Mouse (Mus musculus): ENCODE data around the gene Adamts17.

Gene Adamts17

DNA sequence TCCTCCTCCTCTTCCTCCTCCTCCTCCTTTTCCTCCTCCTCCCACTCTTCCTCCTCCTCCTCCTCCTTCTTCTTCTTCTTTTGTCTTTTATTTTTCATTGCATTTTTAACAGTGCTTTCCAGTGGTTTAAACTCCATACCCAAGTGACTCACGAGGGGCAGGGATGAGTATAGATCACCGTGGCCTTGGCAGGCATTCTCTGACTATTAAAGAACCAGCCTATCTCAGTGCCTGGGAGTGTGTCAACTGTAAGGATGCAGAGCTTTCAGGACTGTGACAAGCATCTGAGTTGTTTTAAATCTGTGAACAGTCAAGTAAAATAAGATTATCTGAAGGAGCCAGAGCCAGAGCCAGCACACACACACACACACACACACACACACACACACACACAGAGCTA, 130.7 kb downstream of the Adamts17 start:
- CTCF ChIA-PET = no interaction called here

DNA sequence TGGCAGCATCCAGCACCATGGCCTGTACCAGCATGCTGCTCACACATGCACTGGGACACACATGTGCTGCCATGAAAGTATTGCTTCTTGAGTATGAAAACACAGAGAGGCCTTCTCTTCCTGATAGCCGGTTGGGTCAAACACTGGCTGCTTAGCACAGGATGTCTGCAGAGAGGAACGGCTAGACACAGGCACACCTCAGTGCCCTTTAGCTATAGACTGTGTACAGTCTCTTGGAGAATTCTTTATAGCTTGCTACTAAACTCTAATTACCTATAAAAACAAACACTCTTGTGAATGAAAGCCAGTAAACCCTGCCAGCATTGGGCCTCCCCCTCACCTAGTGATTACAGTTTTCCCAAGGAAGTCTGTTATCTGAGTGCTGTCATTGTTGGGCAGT, 131.4 kb downstream of the Adamts17 start:
- CTCF ChIA-PET = no interaction called here

DNA sequence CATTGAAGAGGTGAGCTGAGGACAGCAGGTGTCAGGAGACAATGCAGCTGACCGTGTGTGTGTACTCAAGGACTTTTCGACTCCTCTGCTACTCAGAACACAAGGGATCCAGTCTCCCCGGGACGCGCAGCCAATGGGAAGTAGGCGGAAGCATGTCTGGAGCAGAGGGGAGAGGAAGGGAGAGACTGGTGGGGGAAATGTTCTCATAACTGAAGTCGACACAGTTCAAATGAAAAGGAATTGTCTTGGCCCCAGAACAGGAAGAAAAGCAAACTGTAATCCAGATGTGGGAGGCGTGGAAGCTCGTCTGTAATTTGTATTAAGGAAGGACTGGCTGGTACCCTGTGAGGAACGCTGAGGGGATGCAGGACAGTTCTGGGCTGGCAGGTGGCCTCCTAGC, 135.3 kb downstream of the Adamts17 start:
- CTCF ChIA-PET = no interaction called here

DNA sequence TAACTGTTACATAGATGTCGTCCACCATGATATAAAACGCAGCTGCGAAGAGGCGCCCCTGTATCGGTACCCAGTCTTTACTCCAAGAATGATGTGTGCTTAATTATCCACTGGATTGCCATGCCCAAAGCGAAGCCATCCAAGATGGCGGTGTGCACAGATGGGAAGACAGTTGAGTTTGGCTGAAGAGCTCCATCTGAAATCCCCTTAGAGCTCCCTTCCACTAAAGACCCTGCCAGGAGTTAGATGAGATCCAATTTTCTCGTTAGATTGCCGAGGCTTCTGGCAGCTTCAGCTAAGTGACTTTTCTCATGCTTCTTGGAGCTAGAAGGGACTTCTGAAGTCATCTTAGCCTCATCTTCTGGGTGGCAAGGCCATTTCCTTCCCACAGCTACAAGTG, 136.8 kb downstream of the Adamts17 start:
- CTCF ChIA-PET = no interaction called here

DNA sequence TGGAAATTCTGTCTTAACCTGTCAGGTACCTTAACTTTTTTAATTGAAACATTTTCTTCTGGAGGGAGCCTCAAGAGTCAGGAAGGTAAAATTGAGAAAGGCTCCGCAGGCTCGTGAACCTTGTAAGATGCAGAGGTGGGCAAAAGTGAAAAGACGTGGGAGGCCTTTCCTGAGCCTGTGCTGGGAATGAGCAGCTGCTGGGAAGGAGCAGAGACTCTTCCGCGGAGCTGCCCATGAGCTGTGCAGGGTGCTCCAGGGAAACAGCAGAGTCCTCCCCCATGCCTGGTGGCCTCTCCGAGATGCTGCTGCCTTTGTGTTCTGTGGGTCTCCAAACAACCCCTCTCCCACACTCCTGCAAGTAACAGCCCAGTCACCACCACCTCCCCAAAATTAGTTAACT, 142.1 kb downstream of the Adamts17 start:
- CTCF ChIA-PET = no interaction called here

DNA sequence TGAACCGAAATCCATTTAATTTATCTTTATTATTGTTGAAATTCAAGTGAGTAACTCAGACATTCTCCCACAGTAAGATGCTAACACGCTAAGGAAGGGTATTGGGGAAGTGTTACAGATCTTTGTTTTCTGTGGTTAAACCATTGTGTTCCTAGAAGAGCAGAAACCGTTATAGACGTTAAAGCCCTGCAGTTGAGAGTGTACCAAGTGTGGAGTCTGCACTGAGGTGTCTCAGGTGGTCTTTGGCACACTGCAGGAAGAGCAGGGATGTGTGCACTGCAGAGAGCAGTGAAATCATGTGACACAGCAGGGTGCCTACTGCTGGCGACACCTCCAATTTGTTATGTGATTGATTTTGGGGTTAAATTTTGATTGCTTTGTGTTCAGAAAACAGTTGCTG, 142.5 kb downstream of the Adamts17 start:
- CTCF ChIA-PET = no interaction called here

DNA sequence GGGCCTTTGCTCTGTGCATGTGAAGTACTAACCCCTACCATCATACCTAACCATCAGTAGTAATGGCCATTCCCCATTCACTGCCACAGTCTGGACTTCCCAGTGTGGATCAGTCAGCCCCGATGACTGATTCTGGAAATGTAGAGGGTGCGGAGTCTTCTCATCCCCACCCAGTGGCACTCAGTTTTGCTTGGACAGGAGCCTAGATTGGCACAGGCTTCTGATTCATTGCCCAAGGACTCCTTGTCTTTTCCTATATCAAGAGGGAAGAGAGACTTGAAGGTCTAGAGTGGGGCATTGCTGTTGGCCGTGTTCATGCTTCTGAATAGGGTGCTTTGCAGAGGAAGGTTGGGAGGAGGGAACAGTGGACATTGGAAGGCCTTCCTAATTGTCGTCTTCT, 148.1 kb downstream of the Adamts17 start:
- CTCF ChIA-PET = no interaction called here

DNA sequence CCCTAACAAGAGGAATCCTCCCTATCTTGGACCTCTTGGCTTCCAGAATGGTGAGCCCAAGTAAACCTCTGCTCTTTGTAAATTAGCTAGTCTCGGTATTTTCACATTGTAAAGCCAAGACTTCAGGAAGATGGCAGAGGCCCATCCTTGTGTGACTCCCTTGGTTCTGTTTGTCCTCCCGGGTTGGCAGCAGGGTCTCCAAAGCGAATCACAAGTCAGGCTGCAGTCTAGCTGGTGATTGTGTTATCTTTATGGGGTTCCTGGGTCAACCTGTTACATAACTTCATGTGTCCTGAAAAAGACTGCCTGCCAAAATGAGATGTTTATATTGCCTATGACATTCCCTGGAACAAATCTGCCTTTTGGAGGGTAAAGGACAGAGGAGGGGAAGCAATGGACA, 148.9 kb downstream of the Adamts17 start:
- CTCF ChIA-PET = no interaction called here

DNA sequence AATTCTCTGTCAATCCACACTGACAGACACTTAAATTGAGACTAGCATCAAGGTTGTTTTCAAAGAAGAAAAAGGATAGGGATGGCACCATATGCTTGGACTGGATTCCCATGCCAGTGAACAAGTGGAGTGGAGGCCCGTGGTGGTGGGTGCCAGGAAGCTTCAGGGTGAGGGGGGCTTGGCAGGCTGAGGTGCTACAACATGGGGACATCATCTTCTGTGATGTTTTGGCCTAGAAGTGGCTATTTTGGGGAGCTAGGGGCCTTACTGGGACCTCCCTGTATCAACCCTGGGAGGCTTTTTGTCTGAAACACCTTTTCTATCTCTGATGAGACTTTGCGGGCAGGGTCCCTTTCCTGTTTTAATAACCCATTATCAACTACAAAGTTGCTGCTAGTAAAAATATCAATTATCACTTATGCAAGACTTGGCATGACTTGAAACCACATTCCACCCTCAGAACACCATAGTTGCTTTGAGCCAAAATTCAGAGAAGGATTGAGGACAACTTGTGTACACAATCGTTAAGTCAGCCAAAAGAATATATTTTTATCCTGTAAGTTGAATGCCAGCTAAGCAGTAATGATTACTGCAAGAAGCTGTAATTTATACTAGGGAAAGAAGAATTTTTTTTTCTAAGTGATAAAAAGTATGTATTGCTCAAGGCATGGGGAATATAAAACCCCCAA, 150.0 kb downstream of the Adamts17 start:
- CTCF ChIA-PET = no interaction called here

DNA sequence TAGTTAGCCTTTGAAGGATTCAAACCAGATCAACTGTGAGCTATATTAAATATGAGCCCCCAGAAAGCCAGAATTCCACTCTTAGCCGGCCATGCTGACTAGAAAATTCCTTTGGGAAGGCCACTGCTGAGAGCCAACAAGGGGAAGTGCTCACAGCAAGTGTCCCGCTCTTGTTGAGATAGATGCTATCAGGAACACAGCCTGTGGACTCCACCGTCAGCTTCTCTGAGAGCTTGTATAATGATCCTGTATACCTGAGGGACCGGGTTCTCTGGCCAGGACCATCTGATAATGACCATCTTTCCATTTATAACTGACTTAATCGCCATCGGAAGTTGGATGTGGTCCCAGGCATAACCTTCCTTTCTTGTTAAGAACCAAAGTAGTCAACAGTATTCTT, 159.3 kb downstream of the Adamts17 start:
- CTCF ChIA-PET = no interaction called here

DNA sequence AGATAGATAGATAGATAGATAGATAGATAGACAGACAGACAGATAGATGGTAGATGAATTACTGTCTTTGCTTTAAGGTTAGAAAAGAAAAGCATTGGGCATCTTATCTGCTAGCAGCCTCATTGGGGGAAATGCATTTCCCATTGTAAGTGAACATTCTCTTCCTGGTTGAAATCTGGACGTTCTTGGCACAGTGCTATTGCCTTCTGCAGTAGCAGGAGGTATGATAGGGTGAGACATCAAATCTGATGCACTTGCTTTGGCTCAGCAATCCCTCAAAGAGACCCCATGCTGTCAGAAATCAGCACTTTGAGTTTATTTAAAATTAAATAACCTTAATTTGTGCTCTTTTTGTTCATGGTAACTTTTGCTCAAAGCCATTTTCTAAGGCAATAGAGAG, 164.1 kb downstream of the Adamts17 start:
- CTCF ChIA-PET = no interaction called here

DNA sequence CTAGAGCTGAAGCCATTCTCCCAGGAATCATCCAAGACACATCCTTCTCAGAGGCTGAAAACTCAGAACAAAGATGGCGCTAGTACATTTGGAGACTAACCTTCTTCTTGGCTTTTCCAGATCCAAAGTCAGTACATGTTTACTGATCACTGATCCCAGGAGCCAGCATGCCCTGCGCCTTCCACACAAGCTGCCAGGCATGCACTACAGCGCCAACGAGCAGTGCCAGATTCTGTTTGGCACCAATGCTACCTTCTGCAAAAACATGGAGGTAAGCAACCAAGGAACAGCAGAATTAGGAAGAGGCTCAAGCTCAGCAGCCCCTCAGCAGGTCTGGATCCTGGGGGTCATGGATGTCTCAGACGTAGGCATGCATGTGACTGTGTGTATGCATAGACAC, 164.7 kb downstream of the Adamts17 start:
- CTCF ChIA-PET = no interaction called here

DNA sequence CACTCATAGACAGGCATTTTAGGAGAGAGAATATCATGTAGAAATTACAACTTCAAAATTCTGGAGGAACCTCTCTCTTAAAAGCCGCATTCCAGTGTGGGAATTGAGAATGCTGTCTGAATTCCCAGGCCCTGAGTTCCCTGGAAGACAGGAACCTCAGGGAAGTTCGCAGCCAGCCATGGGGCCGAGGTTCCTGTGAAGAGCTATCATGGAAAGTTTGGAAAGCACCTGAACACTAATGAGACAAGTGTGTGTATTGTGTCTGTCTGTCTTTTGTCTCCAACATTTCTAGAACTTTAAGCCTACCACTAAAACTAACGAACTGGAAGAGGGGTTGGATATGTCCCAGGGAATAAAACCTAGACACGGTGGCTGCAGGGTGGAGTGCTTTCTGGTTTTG, 170.3 kb downstream of the Adamts17 start:
- CTCF ChIA-PET = no interaction called here

DNA sequence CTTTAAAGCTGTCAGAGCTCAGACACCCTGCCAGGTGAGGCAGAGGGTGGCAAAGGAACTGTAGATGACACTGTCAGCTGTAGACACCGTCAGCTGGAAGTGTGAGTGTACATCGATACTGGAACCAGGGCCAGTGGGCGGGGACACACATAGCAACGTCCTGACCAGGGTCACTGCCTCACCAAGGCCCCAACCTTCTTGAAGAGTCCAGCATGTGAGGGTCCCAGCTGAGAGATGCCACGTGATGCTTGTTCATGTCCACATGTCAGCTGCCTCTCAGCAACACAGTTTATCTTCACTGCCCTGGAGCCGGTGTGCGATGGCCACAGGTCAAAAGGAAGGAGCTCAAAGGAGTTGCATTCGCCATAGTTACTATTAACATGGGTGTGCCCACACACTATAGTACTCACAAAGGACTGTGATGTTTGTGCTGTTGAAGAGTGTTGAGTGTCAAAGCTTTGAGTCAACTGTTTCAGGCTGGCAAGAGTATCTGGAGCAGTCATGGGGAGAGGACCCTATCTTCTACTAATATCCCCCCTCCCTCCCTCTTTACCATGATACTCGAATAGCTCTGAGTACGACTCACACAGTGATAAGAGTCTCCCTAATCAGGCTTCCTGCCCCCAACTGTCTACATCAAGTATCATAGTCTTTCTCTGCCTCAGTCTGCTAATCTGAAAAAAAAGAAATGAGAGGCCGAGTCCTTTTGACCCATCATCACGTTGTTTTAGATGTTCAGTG, 172.6 kb downstream of the Adamts17 start:
- CTCF ChIA-PET = no interaction called here

DNA sequence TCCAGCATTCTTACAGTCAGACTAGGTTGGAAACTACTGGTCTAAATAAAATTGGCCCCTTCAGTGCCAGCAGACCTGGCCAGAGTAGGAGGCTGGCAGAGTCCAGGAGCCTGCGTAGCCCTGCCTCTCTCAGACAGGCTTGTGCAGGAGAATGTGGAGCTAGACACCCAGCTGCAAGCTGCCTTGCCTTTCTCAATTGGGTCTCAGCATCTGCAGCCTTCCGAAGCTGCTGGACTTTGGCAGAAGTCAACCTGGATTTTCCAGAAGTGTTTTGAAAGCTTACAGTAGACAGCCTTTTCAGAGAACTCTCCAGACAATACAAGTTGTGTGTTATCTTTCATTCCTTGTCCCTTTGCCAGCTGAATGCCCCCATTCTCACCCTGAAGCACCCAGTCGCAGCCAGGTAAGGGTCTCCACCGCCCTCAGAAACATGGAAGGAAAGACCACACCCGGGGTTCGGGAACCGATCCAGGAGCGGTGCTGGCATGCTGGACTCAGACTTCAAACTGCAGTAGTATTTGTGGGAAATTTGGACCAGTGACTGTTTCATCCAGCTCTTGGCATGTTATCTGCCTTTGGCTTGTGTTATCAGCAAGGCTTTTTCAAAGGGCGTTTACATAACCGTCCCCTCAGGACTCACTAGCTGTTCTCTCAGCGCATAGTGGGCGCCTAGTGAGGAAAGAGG, 173.8 kb downstream of the Adamts17 start:
- CTCF ChIA-PET = no interaction called here

DNA sequence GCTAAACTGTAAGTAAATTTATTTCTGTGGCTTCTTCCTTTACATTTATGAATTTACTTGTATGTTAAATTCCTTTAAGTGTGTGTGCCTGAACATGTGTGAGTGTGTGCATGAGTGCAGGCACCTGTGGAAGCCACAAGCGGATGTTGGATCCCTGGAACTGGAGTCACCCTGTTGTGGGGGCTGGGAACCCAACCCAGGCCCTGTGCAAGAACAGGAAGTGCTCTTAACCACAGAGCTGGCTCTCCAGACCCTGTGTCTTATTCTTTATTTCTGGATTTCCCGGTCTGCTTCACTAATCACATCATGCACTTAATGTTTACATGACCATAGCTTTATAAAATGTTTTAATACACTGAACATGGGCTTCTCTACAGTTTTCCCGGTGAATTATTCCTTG, 180.4 kb downstream of the Adamts17 start:
- CTCF ChIA-PET = no interaction called here

DNA sequence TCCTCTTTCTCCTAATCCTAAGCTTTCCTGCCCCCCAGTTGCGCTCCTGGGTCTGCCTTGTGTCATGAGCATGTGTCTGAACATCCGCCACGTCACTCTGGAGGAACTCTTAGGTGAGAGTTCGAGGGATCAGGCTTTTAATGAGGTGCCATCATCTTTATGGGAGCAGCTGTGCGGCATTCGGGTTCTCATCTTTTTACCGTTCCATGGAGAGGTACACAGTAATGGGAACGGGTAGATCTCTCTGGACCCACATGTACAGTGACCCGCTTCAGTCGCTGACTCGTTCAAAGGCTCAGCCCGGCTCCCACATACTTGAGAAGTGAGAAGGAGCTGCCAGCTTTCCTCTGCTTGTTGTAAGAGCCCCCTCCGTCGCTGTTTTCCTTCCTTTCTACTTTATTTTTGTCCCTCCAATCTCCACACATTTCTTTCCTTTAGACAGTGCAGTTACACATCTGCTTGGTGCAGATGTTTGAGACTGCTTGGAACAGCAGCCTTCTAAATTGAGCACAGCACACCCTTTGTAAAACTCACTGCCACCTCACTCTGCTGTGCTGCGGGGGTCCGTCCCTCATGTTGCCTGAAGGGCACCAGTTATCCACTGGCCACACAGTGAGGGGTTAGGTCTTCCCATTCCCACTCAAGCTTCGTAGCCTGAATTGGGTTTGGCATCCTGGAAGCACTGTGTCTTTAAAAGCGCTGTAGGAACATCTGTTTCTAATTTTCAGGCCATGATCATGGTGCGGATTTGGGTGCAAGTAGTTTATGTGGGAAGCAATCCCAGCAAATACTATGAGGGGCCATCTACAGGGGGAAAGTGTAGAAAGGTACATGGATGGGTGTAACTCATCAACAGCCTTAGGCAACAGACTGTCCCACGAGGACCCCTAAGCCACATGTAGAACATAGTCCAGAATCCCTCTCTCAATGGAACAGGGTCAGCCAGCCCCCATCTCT, 186.9 kb downstream of the Adamts17 start:
- CTCF ChIA-PET = no interaction called here

DNA sequence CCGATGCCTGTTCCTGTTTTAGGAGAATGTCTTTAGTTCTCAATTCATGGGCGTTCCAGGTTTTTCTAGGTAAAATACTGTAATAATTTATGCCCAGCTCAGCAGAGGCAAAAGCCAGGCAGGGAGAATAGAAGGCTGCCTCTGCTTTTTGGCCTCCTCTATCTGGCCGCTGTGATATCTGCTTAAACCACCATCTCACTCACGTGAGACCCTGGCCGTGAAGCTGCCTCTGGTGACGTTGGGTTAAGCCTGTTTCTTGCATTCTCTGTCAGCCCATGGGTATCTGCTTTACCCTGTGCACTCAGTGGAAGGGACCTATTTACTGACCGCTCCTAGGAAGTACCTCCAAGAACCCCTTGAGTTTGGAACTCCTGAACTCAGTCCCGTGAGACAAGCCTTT, 187.7 kb downstream of the Adamts17 start:
- CTCF ChIA-PET = interaction anchor here (0.6 kb wide), 1 partner anchor 734 kb away, joined by 5 read pairs; no protein-coding TSS in a partner anchor

DNA sequence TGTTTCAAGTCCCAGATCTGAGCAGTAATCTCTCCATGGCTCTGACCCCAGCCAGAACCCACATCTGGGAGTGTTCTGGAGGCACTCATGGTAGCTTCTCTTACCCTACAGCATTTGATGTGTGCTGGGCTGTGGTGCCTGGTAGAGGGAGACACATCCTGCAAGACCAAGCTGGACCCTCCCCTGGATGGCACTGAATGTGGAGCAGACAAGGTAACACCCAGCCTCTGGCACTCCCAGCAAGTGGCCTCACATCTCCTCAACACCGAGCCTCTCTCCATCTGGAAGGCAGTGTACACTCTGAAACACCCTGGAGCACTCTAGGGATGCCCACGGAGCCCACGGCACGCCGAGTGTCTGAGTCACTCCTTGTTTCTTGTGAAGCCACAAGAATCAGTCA, 188.2 kb downstream of the Adamts17 start:
- CTCF ChIA-PET = interaction anchor here (0.6 kb wide), 1 partner anchor 735 kb away, joined by 5 read pairs; no protein-coding TSS in a partner anchor

DNA sequence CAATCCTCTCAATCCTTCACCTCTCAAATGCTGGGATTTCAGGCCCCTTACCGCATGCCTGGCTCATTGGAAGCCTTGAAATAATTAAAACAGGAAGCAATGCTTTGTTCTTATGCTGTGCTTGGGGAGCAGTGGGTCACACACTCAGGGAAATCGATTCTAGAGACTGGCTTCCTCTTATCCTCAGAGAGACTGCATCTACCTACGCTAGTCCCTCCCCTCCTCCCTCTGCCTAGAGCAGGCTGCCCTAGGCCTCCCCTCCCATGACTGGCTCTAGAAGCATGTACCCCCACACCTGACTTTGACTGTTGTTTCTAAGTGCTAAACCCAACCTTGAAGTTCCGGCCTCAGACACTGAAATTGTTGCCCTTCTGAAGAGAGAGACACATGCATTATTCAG, 189.4 kb downstream of the Adamts17 start:
- CTCF ChIA-PET = no interaction called here

DNA sequence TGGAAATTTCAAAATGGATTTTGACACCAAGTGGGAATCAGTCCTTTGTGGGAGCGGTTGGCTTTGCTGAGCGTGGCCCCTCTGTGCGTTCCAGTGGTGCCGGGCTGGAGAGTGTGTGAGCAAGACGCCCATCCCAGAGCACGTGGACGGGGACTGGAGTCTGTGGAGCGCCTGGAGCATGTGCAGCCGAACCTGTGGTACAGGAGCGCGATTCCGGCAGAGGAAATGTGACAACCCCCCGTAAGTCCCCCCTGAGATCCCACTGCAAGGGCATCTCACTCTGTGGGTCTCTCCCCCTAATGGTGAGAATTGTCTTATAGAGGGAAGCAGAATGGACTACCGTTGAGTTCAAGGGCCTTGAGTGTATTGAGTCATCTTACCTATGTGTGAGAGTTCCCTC, 189.9 kb downstream of the Adamts17 start:
- CTCF ChIA-PET = no interaction called here

DNA sequence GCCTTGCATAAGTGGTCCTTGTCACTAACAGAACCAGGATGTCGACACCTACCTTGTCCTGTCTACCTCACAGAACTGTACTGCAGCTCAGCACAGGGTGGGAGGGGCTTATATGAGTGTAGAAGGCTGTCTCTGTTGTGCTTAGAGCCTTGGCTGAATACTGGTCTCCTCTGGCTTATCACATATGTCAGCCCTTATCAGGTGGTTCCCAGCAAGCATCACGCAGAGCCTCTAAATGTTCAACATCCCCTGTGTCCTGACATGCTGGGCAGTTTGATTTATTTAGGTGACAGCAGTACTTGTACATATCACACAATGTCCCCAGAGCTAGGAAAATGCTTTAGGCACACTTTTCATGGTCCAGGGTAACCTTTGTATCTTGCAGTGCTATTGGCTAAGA, 191.7 kb downstream of the Adamts17 start:
- CTCF ChIA-PET = no interaction called here

All from spleen, embryonic (tissue).